Mouse (Mus musculus): ENCODE measurements at regions not wholly inside any gene's neighbourhood (a gene's known extent, or its start where the extent isn't known, plus 50 kb on each side); places are given as distances from the start of the nearest gene placed in this dataset.

DNA sequence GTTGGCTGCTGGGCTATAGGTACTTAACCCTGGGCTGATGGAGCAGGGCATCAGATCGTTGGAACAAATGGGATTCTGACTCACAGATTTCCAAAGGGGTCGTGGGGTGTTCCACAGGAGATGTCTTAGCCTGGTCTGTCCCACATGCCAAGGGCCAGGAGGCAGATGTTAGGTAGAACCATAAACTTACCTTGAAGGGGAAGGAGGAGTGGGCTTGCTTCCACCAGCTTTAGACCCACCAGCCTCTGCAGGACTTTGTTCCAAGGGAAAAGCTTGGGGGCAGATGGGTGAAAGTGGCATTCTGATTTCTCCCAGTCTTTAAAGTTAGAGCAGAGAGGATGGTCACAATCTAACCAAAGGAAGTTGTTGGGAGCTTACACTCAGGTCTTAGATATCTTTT lies 165.7 kb upstream of the Agap1 start:
- DNase-seq (ENCODE audit: low spot score in 2 of 2): peak in 1 of 2 experiments; percentile 34

DNA sequence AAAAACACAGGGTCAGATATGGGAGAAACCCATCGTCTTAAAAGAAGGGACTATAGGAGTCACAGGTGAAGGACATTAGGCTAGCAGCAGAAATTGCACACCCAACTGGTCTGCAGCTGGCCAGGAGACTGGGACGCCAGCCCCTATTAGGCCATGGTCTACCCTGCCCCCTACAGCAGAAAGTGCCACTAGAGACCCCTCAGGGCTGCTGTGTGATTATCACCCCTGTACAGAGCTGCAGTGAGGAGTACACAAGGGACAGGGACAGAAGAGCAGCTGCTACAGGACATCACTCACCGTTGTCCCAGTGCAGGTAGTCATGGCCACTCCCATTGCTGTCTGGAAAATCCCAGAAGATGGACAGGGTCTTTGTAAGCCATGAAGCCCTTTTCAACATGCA lies 157.9 kb upstream of the Agap1 start:
- peak in 1 of 2 experiments; percentile 40 for DNase-seq (ENCODE audit: low spot score in 2 of 2)

DNA sequence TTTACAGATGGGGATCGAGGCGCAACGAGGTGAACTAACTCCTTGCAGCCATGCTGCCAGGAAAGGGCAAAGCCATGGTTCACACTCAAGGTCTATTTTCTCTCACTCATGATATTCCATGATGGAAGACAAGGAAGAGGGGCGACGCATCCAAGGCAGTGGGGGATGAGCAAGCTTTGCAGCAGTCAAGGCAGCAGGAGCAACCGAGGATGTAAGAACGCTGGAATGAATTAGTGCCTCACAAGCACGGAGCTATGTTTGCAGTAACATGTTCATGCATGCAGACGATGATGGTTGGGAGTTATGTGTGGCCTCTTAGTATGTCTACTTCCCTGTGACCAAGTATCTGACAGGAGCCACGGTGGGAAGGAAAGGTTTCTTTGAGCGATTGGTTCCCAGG lies 156.8 kb upstream of the Agap1 start:
- peak in 1 of 2 experiments; percentile 38 for DNase-seq (ENCODE audit: low spot score in 2 of 2)

DNA sequence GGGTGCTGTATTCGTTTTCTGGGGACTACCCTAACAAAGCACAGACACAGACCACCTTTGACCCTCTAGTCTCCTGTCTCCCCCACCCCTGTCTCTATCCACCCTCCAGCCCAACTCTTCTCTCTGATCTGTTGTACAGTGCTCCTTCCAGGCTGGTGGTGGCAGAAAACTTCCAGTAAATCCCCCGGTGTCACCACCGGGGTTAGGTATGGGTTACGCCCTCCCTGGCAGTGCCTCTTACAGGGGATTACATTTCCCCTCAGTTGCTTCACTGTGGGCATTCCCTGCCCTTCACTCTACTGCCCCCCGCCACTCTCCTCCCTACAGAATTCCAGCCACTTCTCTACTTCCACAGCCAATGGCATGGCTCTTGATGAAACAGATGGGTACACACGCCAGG lies 153.5 kb upstream of the Agap1 start:
- peak in 1 of 2 experiments; percentile 52 for DNase-seq (ENCODE audit: low spot score in 2 of 2)

DNA sequence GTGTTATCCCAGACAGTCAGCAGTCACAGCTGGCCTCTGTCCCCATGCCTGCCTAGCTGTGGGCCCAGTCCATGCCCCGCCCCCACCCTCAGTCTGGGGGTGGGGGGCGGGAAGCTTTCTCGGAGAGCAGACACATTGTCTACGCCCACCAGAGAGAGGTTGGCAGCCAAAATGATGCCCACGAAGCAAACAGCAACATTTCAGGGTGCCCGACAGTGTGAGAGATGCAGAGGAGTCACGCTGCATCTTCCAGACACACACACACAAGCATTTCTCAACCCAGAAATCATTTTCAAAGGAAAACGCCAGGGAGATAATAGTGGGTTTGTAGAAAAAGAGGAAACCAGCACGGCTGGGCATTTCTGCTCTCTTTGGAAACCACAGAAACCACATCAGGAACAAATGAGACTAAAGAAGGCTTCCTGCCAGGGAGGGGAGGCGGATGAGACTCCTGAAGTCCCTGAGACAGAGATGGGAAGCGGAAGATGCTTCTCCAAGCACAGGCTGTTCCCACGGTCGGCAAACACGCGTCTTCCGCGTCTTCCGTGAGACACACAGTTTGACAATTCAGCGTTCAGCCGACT lies 152.1 kb upstream of the Agap1 start:
- DNase-seq (ENCODE audit: low spot score in 2 of 2): peak in 1 of 2 experiments; percentile 51

DNA sequence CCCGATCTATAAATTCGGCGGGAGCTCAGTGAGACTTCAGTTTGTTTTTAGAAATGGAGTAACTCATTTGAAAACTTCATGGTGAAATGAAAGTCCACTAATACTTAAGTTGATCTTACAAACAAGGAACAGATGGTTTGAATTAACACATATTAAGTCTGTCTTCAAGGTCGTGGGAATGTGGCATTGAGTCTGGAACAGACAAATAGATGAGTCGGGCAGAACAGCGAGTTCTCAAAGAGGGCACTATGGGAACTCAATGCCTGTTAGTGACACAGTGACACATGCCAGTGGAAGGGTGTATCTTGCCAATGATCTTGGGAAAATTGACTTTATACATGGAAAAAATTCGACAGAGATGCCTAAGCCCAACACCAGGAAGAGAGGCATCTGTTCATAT lies 149.4 kb upstream of the Agap1 start:
- DNase-seq (ENCODE audit: low spot score in 2 of 2): no peak

DNA sequence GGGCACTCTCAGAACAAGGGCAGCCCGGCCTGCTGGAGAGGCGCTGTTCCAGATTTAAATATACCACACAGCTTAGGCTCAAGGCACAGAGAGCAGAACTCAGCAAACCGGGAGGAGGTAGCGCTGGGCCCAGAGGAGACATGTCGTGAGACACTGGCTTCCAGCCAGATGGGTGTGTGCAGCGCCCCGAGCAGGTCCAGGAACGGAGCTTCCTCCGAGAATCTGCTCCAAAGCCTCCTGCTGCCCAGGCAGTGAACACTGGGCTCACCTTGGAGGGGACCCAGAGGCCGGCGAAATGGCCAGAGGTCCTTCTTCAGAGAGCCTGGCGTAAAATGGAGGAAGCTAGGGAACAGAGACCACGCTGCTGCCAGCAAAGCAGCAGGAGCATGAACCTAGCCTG lies 145.8 kb upstream of the Agap1 start:
- no peak for DNase-seq (ENCODE audit: low spot score in 2 of 2)

DNA sequence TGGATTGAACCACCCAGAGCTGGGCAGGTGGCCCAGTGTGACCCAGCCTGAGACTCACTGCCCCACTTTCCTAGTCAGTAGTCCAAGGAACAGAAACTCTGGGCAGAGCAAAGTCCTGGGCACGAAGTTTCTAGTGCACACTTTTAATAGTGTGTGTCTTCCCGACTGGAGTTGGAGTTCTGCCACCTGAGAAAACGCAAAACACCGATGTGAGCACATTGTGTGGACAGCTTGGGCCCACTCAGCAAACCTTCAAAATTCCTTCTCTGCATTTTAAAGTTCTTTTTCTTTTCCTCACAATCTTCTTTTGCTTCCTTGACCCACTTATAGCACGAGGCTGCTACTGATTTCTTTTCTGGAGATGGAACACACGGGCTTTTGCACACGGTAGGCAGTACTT lies 141.5 kb upstream of the Agap1 start:
- DNase-seq (ENCODE audit: low spot score in 2 of 2): no peak

DNA sequence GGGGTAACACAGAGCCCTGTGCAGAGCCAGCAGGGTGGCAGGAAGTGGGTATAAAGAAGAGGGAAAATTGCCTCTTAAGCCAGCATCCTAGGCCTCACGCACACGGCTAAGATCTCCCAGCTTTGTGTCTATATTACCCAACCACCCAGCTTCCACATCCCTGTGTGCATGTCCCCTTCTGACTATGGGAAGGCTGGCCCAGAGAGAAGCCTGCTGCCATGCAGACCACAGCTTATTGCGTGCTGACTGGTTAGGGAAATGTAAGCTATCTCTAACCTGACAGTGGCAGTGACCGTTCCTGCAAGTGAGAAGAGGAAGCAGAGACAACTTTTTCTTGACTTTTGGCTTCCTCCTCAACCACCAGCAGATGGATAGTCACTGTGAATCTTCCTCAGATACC lies 136.7 kb upstream of the Agap1 start:
- no peak for DNase-seq (ENCODE audit: low spot score in 2 of 2)

DNA sequence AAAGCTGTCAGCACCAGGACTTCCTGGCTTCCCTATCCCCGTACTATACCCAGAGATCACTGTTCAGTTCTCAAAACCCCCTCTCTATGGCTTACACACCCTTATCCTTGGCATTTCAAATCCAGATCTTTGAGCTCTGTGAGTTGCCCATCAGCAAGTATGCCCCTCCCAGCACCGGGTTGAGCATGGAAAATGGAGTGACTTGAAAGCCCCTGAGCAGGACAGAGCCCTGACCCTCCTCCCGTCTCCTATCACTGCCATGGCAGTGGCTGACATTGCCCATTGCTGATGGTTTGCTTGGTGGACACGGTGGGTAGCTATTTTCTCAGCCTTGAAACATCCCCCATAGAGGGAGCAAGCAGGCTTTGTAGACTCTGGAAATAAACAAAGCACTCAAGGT lies 135.9 kb upstream of the Agap1 start:
- DNase-seq (ENCODE audit: low spot score in 2 of 2): peak in 1 of 2 experiments; percentile 52

DNA sequence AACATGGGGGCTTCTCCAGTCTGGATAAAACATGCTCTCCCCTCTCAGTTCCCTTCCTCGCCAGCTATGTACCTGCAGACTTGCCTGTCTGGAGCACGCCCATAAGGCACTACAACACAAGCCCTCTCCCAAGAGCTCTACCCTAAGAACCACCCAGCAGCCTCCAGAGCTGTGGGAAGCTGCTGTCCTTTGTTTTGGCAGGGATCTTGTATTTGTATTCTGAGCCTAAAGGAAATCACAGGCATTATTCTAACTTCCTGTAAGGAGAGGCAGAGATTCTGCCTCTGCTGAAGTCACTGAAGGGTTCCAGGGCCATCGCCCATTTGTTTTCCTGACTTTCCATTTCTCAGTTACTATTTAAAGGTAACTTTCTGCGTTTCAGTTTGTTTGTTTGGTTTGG lies 132.0 kb upstream of the Agap1 start:
- DNase-seq (ENCODE audit: low spot score in 2 of 2): no peak

DNA sequence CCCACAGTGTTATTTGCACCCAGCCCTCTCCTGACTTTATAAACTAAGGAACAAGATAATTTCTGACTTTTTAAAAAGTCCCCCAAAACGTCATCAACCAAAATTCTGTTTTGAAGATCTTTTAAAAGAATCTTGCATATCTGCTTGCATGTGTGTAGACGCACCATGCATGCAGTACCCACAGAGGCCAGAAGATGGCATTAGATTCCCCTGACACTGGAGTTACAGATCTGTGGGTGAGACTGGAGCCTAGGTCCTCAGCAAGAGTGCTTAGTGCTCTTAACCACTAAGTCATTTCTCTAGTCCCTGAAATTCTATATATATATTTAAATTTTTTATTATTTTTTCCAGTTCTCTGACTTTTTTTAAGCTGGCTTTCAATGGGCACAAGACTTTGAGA lies 131.5 kb upstream of the Agap1 start:
- no peak for DNase-seq (ENCODE audit: low spot score in 2 of 2)

DNA sequence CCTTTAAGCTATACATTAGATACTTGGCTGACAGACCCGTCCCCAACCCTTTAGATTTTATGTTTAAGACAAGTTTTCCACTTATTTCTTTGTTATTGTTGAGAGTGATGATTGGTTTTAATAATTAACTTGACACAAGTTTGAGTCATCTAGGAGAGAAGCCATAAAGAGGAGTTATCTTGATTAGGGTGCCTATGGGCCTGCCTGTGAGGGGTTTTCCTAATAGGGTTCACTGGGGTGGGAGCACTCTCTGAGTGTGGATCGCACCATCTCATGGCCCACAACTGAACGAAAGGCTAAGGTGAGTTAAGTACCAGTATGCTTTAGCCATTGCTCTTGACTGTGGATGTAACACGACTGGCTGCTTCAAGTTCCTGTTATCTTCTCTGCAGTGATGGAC lies 123.3 kb upstream of the Agap1 start:
- DNase-seq (ENCODE audit: low spot score in 2 of 2): no peak

DNA sequence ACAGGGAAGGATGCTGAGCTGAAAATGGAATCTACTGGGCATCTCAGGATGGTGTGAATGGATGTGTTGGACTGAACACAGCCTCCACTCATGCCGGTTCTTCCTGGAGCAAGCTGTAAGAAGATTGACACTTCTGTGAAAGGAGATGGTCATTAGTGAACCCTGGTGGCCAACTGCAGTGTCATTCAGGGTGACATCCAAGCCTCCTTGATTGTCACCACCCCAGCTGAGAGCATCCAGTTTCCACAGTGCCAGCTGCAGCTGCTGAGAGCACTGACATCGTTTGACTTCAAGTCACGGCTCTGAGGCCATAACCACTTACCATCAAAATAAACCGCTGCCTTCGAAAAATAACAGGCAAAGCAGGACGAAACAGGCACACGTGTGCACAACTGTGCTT lies 121.9 kb upstream of the Agap1 start:
- no peak for DNase-seq (ENCODE audit: low spot score in 2 of 2)

DNA sequence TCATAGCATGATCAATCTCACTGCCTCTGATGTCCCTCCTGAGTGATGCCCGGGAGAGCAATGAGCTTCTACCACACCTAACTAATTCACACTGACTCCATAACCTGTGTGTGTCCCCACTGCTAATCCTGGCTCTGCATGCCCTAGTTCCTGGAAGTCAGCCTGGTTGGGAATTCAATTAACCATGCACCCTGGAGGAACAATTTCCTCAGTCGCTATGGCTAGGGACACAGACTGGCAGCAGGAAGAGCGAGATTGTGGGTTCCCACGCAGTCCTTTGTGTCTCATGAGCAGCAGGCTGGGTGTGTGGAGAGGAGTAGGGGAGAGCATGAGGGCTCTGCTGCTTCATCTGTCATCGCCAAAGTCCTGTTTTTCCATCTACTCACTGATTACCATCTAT lies 116.7 kb upstream of the Agap1 start:
- DNase-seq (ENCODE audit: low spot score in 2 of 2): no peak

DNA sequence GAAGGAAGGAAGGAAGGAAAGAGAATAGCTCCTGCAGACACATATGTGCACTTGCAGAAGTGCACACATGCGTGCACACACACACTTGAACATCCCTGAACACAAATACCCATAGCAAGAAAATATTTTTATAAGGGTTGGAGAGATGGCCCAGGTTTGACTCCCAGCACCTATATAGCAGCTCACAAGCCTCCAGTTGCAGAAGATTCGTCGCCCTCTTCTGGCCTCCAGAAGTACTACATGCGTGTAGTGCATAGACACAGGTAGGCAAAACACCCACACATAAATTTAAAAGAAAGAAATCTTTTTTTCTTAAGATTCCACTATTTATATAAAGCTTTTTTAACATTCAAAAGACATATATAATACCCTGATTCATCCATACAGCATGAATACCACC lies 111.8 kb upstream of the Agap1 start:
- DNase-seq (ENCODE audit: low spot score in 2 of 2): no peak

DNA sequence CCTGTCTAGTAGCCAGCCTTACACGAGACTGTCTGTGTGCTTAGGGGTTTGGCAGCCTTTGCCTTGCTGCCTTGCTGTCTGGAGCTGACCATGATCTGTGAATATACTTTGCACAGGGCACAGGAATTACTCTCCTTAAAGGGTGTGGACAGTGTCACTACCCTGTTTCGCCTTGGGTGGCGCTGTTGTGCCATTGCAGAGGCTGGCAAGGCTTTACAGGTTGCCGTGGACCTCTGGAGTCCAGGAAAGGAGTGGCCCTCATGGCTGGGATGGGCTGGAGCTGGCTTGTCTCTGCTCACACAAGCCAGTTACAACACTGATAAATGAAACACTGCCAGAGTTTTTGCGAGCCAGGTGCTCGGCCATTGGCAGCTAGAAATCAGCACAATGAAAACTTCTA lies 110.1 kb upstream of the Agap1 start:
- DNase-seq (ENCODE audit: low spot score in 2 of 2): no peak

DNA sequence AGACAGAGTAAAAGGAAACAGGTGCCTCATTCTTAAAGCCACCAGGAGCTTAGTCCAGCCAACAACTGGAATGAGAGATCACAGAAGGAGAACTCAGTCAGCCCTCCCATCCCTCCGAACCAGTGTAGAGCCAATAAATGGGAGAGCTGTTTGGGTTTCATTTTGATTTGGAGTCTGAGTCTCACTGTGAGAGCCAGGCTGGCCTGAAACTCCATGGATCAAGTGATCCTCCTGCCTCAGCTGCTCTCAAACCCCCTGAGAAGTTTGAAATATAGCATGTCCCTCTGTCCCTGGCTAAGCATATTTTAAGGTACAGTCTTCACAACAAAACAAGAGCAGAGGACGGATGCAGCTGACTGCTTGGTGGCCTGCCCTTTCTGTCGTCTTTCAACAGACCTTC lies 107.3 kb upstream of the Agap1 start:
- DNase-seq (ENCODE audit: low spot score in 2 of 2): no peak

DNA sequence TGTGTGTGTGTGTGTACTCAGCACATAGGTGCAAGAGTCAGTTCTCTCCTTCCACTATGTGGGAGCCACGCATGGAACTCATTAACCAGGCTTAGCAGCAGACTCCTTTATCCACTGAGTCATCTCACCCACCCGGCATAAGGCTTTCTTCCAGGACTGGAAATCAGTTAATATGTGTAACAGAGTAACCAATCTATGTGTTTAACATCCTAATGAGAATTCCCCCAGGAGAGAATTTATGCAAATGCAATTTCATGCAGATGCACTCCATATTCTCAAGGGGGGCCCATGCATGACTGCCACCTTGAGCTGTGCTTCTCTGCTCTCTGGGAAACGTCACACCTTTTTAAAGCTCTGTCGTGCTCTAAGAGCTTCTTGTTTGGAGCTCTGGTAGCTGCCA lies 101.7 kb upstream of the Agap1 start:
- DNase-seq (ENCODE audit: low spot score in 2 of 2): no peak

DNA sequence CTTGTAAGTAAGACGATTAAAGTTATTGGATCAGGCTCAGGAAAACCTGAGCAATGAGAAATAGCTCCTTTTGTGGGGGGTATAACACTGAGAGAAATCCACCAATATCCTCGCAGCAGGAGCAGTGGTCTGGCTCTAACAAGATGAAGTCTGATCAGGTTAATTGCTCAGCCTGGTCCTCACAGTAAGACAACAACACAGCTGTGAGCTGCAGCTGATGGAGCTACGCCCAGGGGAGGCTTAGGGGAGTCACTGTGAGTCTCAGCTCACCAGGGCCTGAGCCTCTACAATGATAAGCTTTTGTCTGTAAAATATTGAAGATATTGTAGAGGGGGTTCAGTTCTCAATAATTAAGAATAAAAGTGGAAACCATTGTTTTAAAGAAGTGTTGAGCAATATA lies 95.3 kb upstream of the Agap1 start:
- no peak for DNase-seq (ENCODE audit: low spot score in 2 of 2)

DNA sequence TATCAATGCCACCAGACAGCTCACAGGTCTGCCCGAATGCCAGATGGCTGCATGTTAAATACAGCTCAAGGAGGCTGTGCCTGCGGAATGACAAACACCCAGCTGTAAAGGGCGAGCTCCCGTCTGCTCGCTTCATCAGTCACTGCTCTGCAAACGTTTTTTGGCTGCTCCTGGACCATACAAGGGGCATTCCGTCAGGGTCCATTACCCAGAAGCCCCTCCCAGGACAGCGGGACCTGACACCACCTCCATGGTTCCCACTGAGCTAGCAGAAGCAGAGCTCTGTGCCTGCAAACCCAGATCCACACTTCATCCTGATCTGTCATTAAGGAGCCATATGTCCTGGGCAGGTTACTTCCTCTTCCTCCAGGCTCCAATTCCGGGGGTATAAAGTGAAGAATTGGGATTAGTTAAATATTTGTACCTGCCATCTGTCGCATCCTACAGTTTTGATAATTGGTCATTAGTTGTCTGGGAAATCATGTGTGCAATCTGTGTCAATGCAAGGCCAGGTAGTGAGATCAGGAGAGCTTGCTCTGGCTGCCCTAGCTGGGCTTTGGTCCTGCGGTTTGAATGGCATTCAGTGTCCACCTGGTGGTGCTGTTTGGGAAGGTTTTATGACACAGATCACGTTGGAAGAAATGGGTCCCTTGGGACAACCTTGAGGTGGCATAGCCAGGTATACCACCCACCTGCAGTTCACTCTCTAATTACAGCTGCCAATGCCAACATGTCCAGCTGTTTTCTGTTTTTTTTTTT lies 89.9 kb upstream of the Agap1 start:
- DNase-seq (ENCODE audit: low spot score in 2 of 2): no peak

DNA sequence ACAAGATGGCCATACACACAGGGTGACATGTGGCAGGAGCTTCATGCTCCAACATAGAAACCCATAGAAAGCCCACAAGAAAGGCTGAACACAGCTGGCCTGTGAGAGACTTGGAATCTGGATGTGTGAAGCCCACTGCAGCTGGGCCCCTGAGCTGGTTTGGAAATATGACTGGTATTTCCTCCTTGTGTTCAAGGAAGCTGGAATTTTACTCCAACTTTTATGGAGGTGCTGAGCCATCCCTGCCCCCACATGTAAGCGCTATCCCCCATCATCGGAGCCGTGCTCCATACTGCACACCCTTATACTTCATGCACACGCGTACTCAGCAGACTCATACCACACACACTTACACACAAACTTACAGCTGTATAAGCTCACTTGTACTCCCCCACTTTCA lies 87.7 kb upstream of the Agap1 start:
- no peak for DNase-seq (ENCODE audit: low spot score in 2 of 2)

DNA sequence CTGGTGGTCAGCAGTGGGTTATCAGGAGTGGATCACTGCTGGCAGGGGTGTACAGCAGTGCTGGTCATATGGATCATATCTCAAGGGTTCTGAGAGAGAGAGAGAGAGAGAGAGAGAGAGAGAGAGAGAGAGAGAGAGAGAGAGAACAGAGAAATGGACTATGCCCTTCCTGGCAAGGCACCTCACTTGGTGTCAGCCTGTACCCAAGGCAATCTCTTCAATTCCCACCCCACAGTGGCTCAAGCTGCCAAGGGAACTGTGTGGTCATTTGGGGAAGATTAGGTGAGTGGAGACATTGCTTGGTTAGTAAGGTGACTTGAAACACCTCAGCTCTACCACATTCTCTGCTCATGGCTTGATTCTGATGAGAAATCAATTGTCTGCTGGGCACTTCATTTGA lies 80.8 kb upstream of the Agap1 start:
- no peak for DNase-seq (ENCODE audit: low spot score in 2 of 2)

DNA sequence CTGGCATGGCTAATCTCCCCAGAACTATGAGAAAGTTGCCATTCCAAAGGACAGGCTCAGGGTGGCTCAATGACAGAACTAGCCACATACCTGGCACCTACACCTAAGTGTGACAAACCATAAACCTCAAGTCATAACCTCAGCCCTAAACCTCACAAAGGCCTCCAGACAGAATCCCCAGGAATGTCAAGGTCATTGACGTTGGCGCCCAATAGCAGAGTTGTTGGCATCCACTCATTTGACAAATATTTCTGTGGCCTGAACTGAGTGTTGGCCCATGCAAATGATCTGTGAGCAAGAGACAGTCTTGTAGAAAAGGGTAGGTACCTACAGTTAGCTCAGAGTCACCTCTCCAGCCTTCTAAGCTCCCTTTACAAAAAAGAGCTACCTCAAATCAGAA lies 80.3 kb upstream of the Agap1 start:
- DNase-seq (ENCODE audit: low spot score in 2 of 2): no peak
